10 mouse cellular contexts compared by ENCODE assay signal in the genomic region with DNA sequence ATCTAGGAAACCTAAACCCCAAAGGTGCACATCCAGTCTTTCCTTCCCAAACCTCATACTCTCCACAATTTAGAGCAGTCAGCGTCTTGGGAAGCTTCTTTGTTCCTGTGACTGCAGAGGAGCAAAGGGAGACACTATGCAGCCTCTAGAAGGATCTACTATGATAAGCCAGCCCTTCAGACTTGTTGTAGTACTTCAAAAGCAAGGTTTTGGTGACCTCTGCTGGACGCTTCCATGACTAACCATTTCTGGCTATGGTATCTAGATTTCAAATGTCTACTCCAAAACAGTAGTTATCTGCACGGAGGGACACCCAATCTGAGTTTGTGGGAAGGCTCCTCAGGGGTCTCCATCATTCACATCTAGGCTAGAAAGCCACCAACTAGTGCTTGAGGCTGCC. TPM values are rescaled to one million over a fixed set of nuclear protein-coding genes. Genes with fewer than 3 reads are reported as not detected.
DNase-seq lines count a peak whose midpoint lies in the region; ATAC-seq and TF ChIP-seq lines count a peak whose summit lies in the region.
"Had no signal": no experiment of that assay in that cellular context is flagged by ENCODE, and none has a peak within 500 bp of the region (broad histone marks: within the 10 kb centered on the region; RNA-seq: fewer than 3 reads in every experiment).

No protein-coding gene starts in this region.

- no peak overlapping the region for H3K4me3 ChIP-seq in kidney, adult 2 months (ENCODE audit: insufficient read depth, low read depth, low read length)
- no peak overlapping the region for H3K4me3 ChIP-seq in hindbrain, embryonic 15.5 days
- no peak overlapping the region for H3K4me3 ChIP-seq in midbrain, embryonic 10.5 days
- H3K4me3 ChIP-seq: limb, embryonic 15.5 days had no signal

- no peak for ATAC-seq in Patski
- ATAC-seq in hindbrain, embryonic 15.5 days (ENCODE audit: low FRiP score, low read depth), result peak; percentile 68; the same call in 1 of the 2 replicates

- WGBS in kidney, adult 2 months, result 7% methylated on average over 3 of the region's 3 CpGs
- 19% methylated on average over 3 of the region's 3 CpGs for WGBS in hindbrain, embryonic 15.5 days
- WGBS in midbrain, embryonic 10.5 days, result 14% methylated on average over 3 of the region's 3 CpGs

- no peak overlapping the region for H3K4me2 ChIP-seq in hindbrain, embryonic 15.5 days
- H3K4me2 ChIP-seq: limb, embryonic 15.5 days had no signal

- no peaks in the 10 kb centered on the region for H3K36me3 ChIP-seq in kidney, adult 2 months (ENCODE audit: control insufficient read depth, insufficient read depth, low read length)
- no peaks in the 10 kb centered on the region for H3K36me3 ChIP-seq in hindbrain, embryonic 15.5 days
- no peaks in the 10 kb centered on the region for H3K36me3 ChIP-seq in midbrain, embryonic 10.5 days
- H3K36me3 ChIP-seq: limb, embryonic 15.5 days had no signal

- POLR2A ChIA-PET in Patski (lab: Charles Lee), result no interaction called here

- intact Hi-C loops in left cerebral cortex, postnatal 25 days (cut with DNase I), result loop anchor here (1.0 to 5.0 kb wide), 3 partner anchors 191 to 359 kb away; no protein-coding TSS in a partner anchor

- DNase-seq in kidney, adult 2 months, result peak; percentile 56
- no peak for DNase-seq in kidney, adult 11 months
- peak; percentile 13 for DNase-seq in Patski (ENCODE audit: low read depth, low spot score)
- DNase-seq in embryo, embryonic 11 days, result peak; percentile 86
- DNase-seq in left cerebral cortex, postnatal 25 days (ENCODE audit: low spot score in 2 of 2), result peak; percentile 58 to 80
- DNase-seq in retina, adult 2 months (ENCODE audit: low read depth, low spot score), result peak; percentile 41
- DNase-seq in midbrain, embryonic 10.5 days (ENCODE audit: low spot score), result no peak

- H3K4me1 ChIP-seq in kidney, adult 2 months (ENCODE audit: control insufficient read depth, insufficient read depth, low read length), result no peaks in the 10 kb centered on the region
- H3K4me1 ChIP-seq in hindbrain, embryonic 15.5 days (replicated peaks), result no peaks in the 10 kb centered on the region
- H3K4me1 ChIP-seq in midbrain, embryonic 10.5 days, result no peaks in the 10 kb centered on the region

- no peaks in the 10 kb centered on the region for H3K27me3 ChIP-seq in kidney, adult 2 months (replicated peaks; ENCODE audit: control insufficient read depth, insufficient read depth, low read length)
- H3K27me3 ChIP-seq in Patski, result no peaks in the 10 kb centered on the region
- no peaks in the 10 kb centered on the region for H3K27me3 ChIP-seq in hindbrain, embryonic 15.5 days
- H3K27me3 ChIP-seq in midbrain, embryonic 10.5 days (ENCODE audit: low read depth, poor library complexity, severe bottlenecking), result no peaks in the 10 kb centered on the region
- H3K27me3 ChIP-seq: limb, embryonic 15.5 days had no signal

- TF ChIP-seq CTCF in kidney, adult 2 months (conservative IDR thresholded peaks at IDR 0.05; ENCODE audit: insufficient read depth, insufficient read length, low read depth, low read length), result peak; percentile 38
- TF ChIP-seq CTCF in Patski (IDR thresholded peaks at IDR 0.05), result peak; percentile 56

- H3K27ac ChIP-seq in kidney, adult 2 months (ENCODE audit: insufficient read depth, low read depth, low read length), result no peak overlapping the region
- no peak overlapping the region for H3K27ac ChIP-seq in hindbrain, embryonic 15.5 days (replicated peaks)
- no peak overlapping the region for H3K27ac ChIP-seq in midbrain, embryonic 10.5 days (replicated peaks)
- H3K27ac ChIP-seq: limb, embryonic 15.5 days had no signal

- H3K9ac ChIP-seq in hindbrain, embryonic 15.5 days, result no peak overlapping the region
- H3K9ac ChIP-seq: limb, embryonic 15.5 days had no signal

- TF ChIP-seq POLR2A in kidney, adult 2 months (IDR thresholded peaks at IDR 0.05; ENCODE audit: low read depth, low read length), result no peak

- CTCF ChIA-PET in Patski (lab: Charles Lee), result interaction anchor here (1.2 to 1.8 kb wide), 4 partner anchors 66 to 359 kb away, joined by 3 to 5 read pairs (median 4); no protein-coding TSS in a partner anchor

- no peaks in the 10 kb centered on the region for H3K9me3 ChIP-seq in hindbrain, embryonic 15.5 days
- H3K9me3 ChIP-seq in midbrain, embryonic 10.5 days (replicated peaks), result peaks cover 13% of the 10 kb centered on the region
- H3K9me3 ChIP-seq: limb, embryonic 15.5 days had no signal

- in situ Hi-C loops in Patski (cut with MboI; ENCODE audit: low pct_unique_long_range_greater_than_20kb), result loop anchor here (5.0 kb wide), 2 partner anchors 233 to 338 kb away; a partner anchor contains a TSS

RNA-seq across cellular contexts. Expression of a gene that starts 5.9 kb away (rescaled TPM):
- polyA plus RNA-seq in kidney, adult 2 months (2012; rRNA removed), result 0.03 TPM in 1 of 2 replicates, not detected in the other
- not detected for polyA plus RNA-seq in Patski (2021)
- not detected in 2 replicates for polyA plus RNA-seq in hindbrain, embryonic 15.5 days (2015; fragmentation: Nextera tagmentation; extraction: Ambion mirVana)
- not detected for total RNA-seq in left cerebral cortex, postnatal 25 days (2021)
- polyA plus RNA-seq in midbrain, embryonic 10.5 days (2016; fragmentation: Nextera tagmentation; extraction: Ambion mirVana), result not detected in 2 replicates
- polyA plus RNA-seq: stomach, embryonic 14.5 days had no signal

RNA-seq across cellular contexts. Expression of a gene that starts 9.0 kb away (rescaled TPM):
- polyA plus RNA-seq in kidney, adult 2 months (2012; rRNA removed), result 26.9 and 36.9 TPM in 2 replicates
- 0.13 TPM for polyA plus RNA-seq in Patski (2021)
- polyA plus RNA-seq in hindbrain, embryonic 15.5 days (2015; fragmentation: Nextera tagmentation; extraction: Ambion mirVana), result 142 and 184 TPM in 2 replicates
- total RNA-seq in left cerebral cortex, postnatal 25 days (2021), result 100 to 1,000 TPM; 104 to 130 TPM
- polyA plus RNA-seq in midbrain, embryonic 10.5 days (2016; fragmentation: Nextera tagmentation; extraction: Ambion mirVana), result 151 and 161 TPM in 2 replicates

Comparison
In these comparisons a context has a peak if more than half of its experiments do, and no peak if none do; other contexts are left out.
1. DNase-seq: peak in kidney, adult 2 months (single experiment), Patski (single experiment), embryo, embryonic 11 days (single experiment), left cerebral cortex, postnatal 25 days (2 of 2) and retina, adult 2 months (single experiment); none in kidney, adult 11 months (single experiment) and midbrain, embryonic 10.5 days (single experiment).
2. RNA of a gene that starts 9.0 kb away (polyA plus RNA-seq): 151 to 161 TPM in midbrain, embryonic 10.5 days, 142 to 184 TPM in hindbrain, embryonic 15.5 days and 26.9 to 36.9 TPM in kidney, adult 2 months; 0.13 TPM in Patski (single experiment); every median in the first group is over 10 times any median in the second.